Mouse (Mus musculus) kidney, embryonic 16.5 days (tissue): ENCODE results near the gene Rasa3. TPM values are rescaled to one million over a fixed set of nuclear protein-coding genes. Genes with fewer than 3 reads are reported as not detected.

Source experiments
- ATAC-seq: fragments of 200-750 bp; cut with Nextera tagmentation; 2 replicates; pipeline ENCODE4 v1.8.0; 2017; ENCODE audit warnings: moderate TSS enrichment; ENCODE audit not compliant: low FRiP score, low TSS enrichment
- H3K27ac ChIP-seq: fragments of 300-500 bp; sonication (generic); 2 replicates; pipeline ENCODE4 v1.5.1; 2014; ENCODE audit warnings: low read length
- H3K27me3 ChIP-seq: fragments of 300-500 bp; sonication (generic); 2 replicates; pipeline ENCODE4 v1.6.1; 2014; ENCODE audit warnings: low read length, control low read depth, mixed read lengths; ENCODE audit not compliant: insufficient read depth
- H3K36me3 ChIP-seq: fragments of 300-500 bp; sonication (generic); 2 replicates; pipeline ENCODE4 v1.6.1; 2014; ENCODE audit warnings: low read length, control low read depth, mixed read lengths; ENCODE audit not compliant: insufficient read depth
- H3K4me1 ChIP-seq: fragments of 300-500 bp; sonication (generic); 2 replicates; pipeline ENCODE4 v1.6.1; 2014; ENCODE audit warnings: low read length, control low read depth, mixed read lengths; ENCODE audit not compliant: insufficient read depth
- H3K4me2 ChIP-seq: fragments of 300-500 bp; sonication (generic); replicated peaks from 2 replicates; pipeline ENCODE4 v1.6.1; 2014; ENCODE audit warnings: low read depth, low read length
- H3K4me3 ChIP-seq: fragments of 300-500 bp; sonication (generic); 2 replicates; pipeline ENCODE4 v1.5.1; 2014; ENCODE audit warnings: mild to moderate bottlenecking, low read length
- H3K9ac ChIP-seq: fragments of 300-500 bp; sonication (generic); replicated peaks from 2 replicates; pipeline ENCODE4 v1.6.1; 2014; ENCODE audit warnings: low read length
- H3K9me3 ChIP-seq: fragments of 300-500 bp; sonication (generic); 2 replicates; pipeline ENCODE4 v1.6.1; 2016; ENCODE audit warnings: low read length, control low read depth
- WGBS: fragments of 180-500 bp; shearing (Covaris S2); extraction: QIAGEN DNeasy Blood & Tissue Kit; methylation state at CpG from one replicate; pipeline ENCODE4 v1.1.7; 2014; 5-methylcytosine and 5-hydroxymethylcytosine counted together
- polyA plus RNA-seq: library from polyadenylated mRNA; unstranded; fragments of >200 nt; fragmentation: Nextera tagmentation; extraction: Ambion mirVana; gene quantifications from 2 replicates; pipeline ENCODE4 v1.2.1, GENCODE M21; 2015

Gene Rasa3
- polyA plus RNA-seq, 1 experiment from 2014 or later, result 28.2 TPM

DNA sequence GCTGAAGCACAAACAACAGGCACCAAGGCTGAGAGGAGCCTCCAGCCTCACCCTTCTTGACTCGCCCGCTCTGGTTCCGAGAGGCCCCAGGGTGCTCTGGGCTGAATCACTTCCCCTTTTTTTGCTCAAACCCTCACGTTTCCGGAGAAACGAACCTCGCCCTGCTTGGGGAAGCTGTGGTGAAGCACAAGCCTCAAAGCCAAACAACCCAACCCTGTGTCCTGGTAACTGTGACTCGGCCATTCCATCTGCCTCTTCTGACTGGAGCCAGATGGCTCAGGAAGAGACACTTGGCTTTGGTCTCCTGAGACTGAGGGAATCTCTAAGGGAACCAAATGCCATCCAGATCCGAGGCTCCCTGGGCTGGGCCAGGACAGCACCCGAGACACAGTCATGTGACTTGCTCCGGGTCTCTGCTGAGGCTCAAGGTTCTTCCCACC lies 82.5 kb downstream of the Rasa3 start:
- Histone ChIP-seq H3K27ac (no peak overlapping the region), H3K9me3 (no peaks in the 10 kb centered on the region), H3K4me2 (no peak overlapping the region), H3K9ac (no peak overlapping the region), H3K36me3 (peaks cover 14% of the 10 kb centered on the region), H3K27me3 (no peaks in the 10 kb centered on the region), H3K4me3 (no peak overlapping the region), H3K4me1 (peaks cover 1% of the 10 kb centered on the region; the same call in 1 of the 2 replicates)
- no peak for ATAC-seq
- WGBS, result 69% methylated on average over 11 of the region's 11 CpGs

DNA sequence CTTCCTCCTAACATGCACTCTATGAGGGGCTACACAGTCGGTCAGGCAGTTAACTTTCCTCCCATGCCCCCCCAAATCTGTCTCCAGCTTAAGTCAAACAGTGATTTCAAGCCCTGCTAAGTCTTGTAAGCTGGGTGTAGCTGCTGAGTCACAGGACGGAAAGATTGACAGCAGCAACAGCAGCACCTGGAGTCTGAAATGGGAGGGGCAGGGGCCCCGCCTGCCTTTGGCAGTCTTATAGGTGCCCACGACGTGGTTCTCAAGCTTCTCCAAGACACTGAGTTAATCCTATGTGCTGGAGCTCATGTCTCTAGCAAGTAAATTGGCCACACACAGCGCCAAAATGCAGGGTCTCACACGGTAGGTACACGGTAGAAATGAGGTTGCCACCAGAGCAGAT lies 84.1 kb downstream of the Rasa3 start:
- Histone ChIP-seq H3K9ac (no peak overlapping the region), H3K27me3 (no peaks in the 10 kb centered on the region), H3K9me3 (no peaks in the 10 kb centered on the region), H3K4me2 (no peak overlapping the region), H3K36me3 (peaks cover 14% of the 10 kb centered on the region), H3K4me3 (no peak overlapping the region), H3K4me1 (no peaks in the 10 kb centered on the region), H3K27ac (no peak overlapping the region)
- 85% methylated on average over 8 of the region's 8 CpGs for WGBS
- no peak for ATAC-seq

DNA sequence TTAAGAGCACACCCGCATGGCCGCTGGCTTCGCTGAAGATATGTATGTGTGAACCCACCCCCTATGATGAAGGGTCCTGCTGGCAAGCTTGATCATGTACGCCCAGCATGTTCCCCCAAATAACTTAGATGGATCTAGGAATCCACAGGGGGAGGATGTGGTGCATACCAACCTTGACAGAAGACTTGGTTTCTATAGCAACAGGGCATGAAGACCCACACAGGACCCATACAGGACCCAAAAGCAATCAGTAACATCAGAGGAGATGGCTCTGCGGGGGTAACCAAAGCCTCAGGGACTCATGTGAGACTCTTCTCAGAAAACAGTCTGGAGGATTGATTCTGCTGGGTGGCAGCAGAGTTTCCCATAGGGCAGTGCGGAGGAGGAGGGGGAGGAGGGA lies 86.2 kb downstream of the Rasa3 start:
- Histone ChIP-seq H3K4me1 (no peaks in the 10 kb centered on the region), H3K36me3 (peaks cover 4% of the 10 kb centered on the region; the same call in 1 of the 2 replicates), H3K27me3 (no peaks in the 10 kb centered on the region), H3K9me3 (no peaks in the 10 kb centered on the region), H3K27ac (no peak overlapping the region), H3K9ac (no peak overlapping the region), H3K4me3 (no peak overlapping the region), H3K4me2 (no peak overlapping the region)
- no peak for ATAC-seq
- WGBS, result 84% methylated on average over 6 of the region's 6 CpGs

DNA sequence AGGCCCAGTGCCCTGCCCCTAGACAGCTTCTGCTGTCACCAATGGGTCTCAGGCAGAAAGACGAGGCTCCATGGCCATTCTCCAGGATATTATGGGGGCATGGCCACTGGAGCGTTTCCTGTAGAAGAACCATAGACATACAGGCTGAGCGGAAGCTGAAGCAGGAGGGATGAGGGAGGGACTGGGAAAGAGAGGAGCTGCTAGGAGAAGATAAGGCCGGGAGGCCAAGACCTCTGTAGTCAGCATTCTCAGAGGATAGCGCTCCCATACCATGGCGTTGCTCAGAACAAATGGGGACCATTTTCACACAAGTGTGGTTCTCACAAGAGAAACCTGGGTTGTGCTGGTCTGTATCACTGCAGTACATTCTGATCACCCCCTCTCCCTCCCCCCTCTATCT lies 88.3 kb downstream of the Rasa3 start:
- Histone ChIP-seq H3K9ac (no peak overlapping the region), H3K36me3 (peaks cover 6% of the 10 kb centered on the region; the same call in 1 of the 2 replicates), H3K4me1 (no peaks in the 10 kb centered on the region), H3K4me2 (no peak overlapping the region), H3K27me3 (no peaks in the 10 kb centered on the region), H3K4me3 (no peak overlapping the region), H3K9me3 (no peaks in the 10 kb centered on the region), H3K27ac (no peak overlapping the region)
- WGBS, result 63% methylated on average over 6 of the region's 6 CpGs
- no peak for ATAC-seq

DNA sequence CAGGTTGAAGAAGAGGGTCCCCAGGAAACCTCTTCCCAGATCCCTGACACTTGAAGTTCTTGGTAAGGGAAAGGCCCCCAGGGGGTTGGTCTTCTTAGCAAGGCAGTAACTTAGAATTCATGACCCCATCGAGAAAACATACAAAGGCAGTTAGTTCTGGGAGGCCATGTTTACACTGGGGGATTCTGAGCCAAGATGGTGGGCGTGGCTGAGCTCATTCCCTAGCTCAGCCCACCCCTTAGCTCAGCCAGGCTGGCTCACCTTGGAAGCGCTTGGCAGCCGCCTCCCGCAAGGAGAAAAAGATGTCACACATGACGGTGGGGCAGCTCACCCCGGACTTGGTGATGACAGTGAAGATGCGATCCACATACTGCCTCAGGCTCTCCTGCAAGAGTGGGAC lies 92.8 kb downstream of the Rasa3 start:
- Histone ChIP-seq H3K27ac (no peak overlapping the region), H3K9ac (no peak overlapping the region), H3K27me3 (no peaks in the 10 kb centered on the region), H3K4me1 (no peaks in the 10 kb centered on the region), H3K4me3 (no peak overlapping the region), H3K4me2 (no peak overlapping the region), H3K36me3 (peaks cover 27% of the 10 kb centered on the region; the same call in 1 of the 2 replicates), H3K9me3 (no peaks in the 10 kb centered on the region)
- ATAC-seq, result no peak
- 73% methylated on average over 8 of the region's 8 CpGs for WGBS

DNA sequence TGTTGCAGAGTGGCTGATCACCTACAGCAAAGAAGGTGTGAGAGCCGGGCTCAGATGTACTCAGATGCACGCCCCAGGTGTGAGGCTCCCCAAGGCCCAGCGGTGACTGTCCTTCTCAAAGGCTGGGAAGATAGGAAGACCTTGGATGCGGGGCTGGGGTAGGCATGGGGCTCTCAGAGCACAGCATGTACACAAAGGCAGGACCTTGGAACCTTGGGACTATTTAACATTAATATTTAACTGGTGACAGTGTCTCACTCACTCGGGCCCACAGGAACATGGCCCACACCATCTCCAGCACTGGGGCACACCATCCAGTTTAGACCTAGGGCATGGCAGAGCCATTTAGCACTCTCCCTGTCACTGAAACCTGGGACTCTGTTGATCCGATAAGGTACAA lies 99.5 kb downstream of the Rasa3 start:
- peak; percentile 77 for ATAC-seq
- Histone ChIP-seq H3K4me1 (no peaks in the 10 kb centered on the region), H3K9ac (no peak overlapping the region), H3K4me2 (no peak overlapping the region), H3K27me3 (no peaks in the 10 kb centered on the region), H3K36me3 (peaks cover 19% of the 10 kb centered on the region; the same call in 1 of the 2 replicates), H3K9me3 (no peaks in the 10 kb centered on the region), H3K27ac (no peak overlapping the region), H3K4me3 (no peak overlapping the region)
- 86% methylated on average over 6 of the region's 6 CpGs for WGBS

DNA sequence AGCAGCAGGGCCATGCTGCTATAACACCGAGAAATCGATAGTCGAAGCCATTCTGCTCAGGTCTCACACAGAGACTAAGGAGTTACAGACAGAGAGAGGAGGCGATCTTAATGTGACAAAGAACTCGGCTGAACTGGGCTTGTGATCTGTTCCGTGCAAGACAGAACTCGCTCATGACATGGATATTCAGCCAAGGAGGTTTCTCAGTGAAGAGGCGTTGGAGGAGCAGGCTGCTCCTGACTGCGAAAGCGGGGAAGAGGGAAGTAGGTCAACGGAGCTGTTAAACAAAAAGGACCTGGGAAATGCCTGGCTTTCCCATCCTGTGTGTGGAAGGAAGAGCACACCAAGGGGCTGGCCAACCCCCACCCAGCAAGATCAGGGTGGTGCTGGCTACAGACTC lies 105.4 kb downstream of the Rasa3 start:
- Histone ChIP-seq H3K27me3 (no peaks in the 10 kb centered on the region), H3K36me3 (peaks cover 7% of the 10 kb centered on the region; the same call in 1 of the 2 replicates), H3K4me1 (no peaks in the 10 kb centered on the region), H3K4me3 (no peak overlapping the region), H3K4me2 (no peak overlapping the region), H3K9me3 (no peaks in the 10 kb centered on the region), H3K9ac (no peak overlapping the region), H3K27ac (no peak overlapping the region)
- 92% methylated on average over 11 of the region's 11 CpGs for WGBS
- ATAC-seq, result no peak

DNA sequence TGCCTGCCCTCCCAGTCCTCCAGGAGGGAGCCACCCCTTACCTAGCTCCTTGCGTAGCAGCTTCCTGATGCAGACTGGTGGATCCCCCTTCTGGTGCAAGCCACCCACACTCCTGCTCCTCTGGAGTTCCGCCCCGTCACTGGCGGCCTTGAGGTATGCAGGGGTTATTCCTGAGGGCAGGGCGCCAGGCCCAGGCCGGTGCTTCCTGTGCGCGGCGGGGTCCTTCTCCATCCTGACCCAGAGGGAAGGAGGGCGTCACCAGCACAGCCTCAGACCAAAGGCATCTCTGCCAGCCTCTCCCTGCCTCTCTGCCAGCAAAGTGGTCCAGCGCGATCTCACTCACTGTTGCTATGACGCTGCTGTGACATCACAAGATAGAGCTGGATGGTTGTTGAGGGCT lies 115.3 kb downstream of the Rasa3 start, which contains the start of gene 1700029H14Rik:
1700029H14Rik (minus strand) TSS at position 344 of the 400 bp plus-strand sequence.
- no peaks in the 10 kb centered on the region for H3K36me3 ChIP-seq
- no peak within 1 kb of the TSS for H3K4me2 ChIP-seq
- no peaks in the 10 kb centered on the region for H3K27me3 ChIP-seq
- H3K9me3 ChIP-seq, result no peaks in the 10 kb centered on the region
- peak; percentile 69 for ATAC-seq
- H3K4me3 ChIP-seq, result no peak within 1 kb of the TSS
- H3K27ac ChIP-seq, result no peak within 1 kb of the TSS
- peaks cover 3% of the 10 kb centered on the region; the same call in 1 of the 2 replicates for H3K4me1 ChIP-seq
- H3K9ac ChIP-seq, result no peak within 1 kb of the TSS
- 22% methylated on average over 13 of the region's 13 CpGs for WGBS

DNA sequence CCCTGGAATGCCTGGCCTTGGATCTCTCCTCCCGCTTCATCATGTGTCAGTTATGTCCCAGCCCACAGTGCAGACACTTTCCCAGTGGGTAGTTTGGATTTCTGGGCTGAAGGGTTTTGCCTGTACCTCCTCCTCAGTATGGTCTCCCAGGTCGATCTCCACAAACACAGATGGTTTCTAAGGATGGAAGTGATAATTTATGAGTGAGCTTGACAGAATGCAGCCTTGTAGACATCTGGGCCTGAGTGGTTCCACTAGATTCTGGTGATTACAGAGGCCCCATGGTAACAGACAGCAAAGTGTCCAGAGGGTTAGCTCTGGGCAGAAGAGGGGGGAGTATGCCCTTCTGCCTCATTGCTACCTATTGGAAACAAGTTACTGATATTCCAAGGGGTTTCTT lies 119.9 kb downstream of the Rasa3 start:
- Histone ChIP-seq H3K9me3 (no peaks in the 10 kb centered on the region), H3K4me1 (peaks cover 3% of the 10 kb centered on the region; the same call in 1 of the 2 replicates), H3K36me3 (no peaks in the 10 kb centered on the region), H3K4me2 (no peak overlapping the region), H3K4me3 (no peak overlapping the region), H3K9ac (no peak overlapping the region), H3K27ac (no peak overlapping the region), H3K27me3 (no peaks in the 10 kb centered on the region)
- no peak for ATAC-seq
- WGBS, result 45% methylated on average over 2 of the region's 2 CpGs

DNA sequence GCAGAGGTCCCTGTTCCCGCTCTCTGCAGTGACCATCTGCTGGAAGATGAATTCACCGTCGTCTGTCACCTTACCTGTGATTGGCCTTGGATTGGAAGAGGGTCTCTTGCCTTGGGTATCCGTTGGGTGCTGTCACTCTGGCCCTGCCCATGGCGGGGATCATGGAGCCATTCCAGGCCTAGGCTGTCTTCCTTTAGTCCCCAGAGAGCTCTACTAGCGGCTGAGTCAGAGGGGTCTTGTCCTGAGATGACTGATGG lies 125.9 kb downstream of the Rasa3 start:
- Histone ChIP-seq H3K27me3 (no peaks in the 10 kb centered on the region), H3K4me1 (no peaks in the 10 kb centered on the region), H3K4me3 (no peak overlapping the region), H3K36me3 (no peaks in the 10 kb centered on the region), H3K27ac (no peak overlapping the region), H3K9ac (no peak overlapping the region), H3K9me3 (no peaks in the 10 kb centered on the region), H3K4me2 (no peak overlapping the region)
- WGBS, result 81% methylated on average over 6 of the region's 6 CpGs
- ATAC-seq, result no peak
